Mouse (Mus musculus): ENCODE data around the gene Sgcd. TPM values are rescaled to one million over a fixed set of nuclear protein-coding genes. Genes with fewer than 3 reads are reported as not detected.

Gene Sgcd
- total and polyA plus RNA-seq, 3 experiments: 7.1 to 69.5 (median 60.9) TPM

DNA sequence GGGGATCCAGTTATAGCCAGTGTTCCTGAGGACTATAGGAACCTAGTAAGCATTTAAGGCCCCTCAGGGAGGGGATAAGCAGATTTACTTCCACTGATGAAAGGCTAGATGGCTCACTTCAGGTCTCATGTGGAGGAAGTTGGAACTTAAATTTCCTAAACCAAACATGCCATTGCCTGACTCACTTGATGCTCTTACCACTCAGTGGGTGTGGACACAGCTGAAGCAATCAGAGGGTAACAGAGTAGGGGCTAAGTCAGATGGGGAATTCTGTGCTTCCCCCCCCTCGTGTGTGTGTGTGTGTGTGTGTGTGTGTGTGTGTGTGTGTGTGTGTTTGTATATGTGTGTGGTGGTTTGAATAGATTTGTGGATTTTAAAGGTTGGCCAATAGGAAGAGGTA is 830.7 kb downstream of the Sgcd start:
- intact Hi-C loops (cut with DNase I): no loop called here
- TF ChIP-seq CTCF (IDR thresholded peaks at IDR 0.05) (no peak), POLR2A (IDR thresholded peaks at IDR 0.05; ENCODE audit: insufficient read depth, low read depth, low read length) (no peak), EP300 (IDR thresholded peaks at IDR 0.05; ENCODE audit: insufficient read depth, low read depth, low read length) (no peak)
- no peaks in the 10 kb centered on the region for H3K4me1 ChIP-seq (ENCODE audit: control insufficient read depth, insufficient read depth, low read length)
- H3K27me3 ChIP-seq (ENCODE audit: control insufficient read depth, insufficient read depth, low read length): no peaks in the 10 kb centered on the region
- no peak overlapping the region for H3K4me3 ChIP-seq
- 35% methylated on average over 1 of the region's 1 CpGs for WGBS
- H3K36me3 ChIP-seq (ENCODE audit: control insufficient read depth, insufficient read depth, low read length): no peaks in the 10 kb centered on the region
- no peak overlapping the region for H3K9ac ChIP-seq (ENCODE audit: low read depth, low read length)
- no peak for DNase-seq
- no peaks in the 10 kb centered on the region for H3K79me2 ChIP-seq (replicated peaks; ENCODE audit: control insufficient read depth, insufficient read depth, low read length)
- H3K27ac ChIP-seq: no peak overlapping the region

DNA sequence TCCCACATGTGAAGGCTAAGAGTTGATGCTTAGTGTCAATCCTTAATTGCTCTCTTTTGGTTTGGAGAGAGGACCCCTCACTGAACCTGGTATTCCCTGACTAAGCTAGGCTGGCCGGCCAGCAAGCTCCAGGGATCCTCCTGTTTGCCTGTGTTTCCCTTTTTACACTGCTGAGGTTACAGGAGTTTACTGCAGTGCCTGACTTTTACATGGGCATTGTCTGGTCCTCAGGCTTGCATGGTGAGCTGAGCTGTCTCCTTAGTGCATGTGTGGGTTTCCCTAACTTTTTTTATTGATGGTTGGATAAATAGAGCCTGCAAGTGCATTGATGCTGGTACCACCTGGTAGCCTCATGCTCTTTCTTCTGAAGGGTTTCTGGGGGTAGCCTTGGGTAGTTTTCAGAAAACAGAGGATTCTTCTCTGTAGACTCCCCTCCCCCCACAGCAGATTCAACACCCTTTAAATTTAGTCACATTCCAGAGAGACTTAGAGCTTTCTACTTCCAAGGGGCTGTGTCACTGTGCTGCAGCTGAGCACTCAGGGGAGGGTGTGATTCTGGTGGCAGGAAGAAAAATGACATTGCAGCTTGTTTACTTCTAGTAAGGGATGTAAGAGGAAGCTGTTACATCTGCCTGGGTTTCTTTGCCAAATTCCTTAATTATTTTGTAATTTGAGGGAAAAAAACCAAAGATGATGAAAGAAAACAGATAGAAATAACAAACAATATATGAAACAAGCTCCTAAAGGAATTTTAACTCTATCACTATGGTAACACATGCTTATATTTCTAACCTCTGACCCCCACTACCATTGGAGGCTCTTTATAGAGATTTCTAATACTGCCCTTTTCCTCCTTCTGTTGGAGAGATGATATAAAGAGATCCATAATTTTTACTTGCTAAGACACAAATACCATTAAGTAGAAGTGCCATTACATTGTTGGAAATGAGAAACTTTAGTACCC is 831.8 kb downstream of the Sgcd start:
- H3K79me2 ChIP-seq (replicated peaks; ENCODE audit: control insufficient read depth, insufficient read depth, low read length): no peaks in the 10 kb centered on the region
- H3K4me3 ChIP-seq: no peak overlapping the region
- H3K27ac ChIP-seq: no peak overlapping the region
- WGBS: 48% methylated on average over 1 of the region's 1 CpGs
- H3K36me3 ChIP-seq (ENCODE audit: control insufficient read depth, insufficient read depth, low read length): no peaks in the 10 kb centered on the region
- intact Hi-C loops (cut with DNase I): no loop called here
- no peak overlapping the region for H3K9ac ChIP-seq (ENCODE audit: low read depth, low read length)
- no peaks in the 10 kb centered on the region for H3K4me1 ChIP-seq (ENCODE audit: control insufficient read depth, insufficient read depth, low read length)
- no peaks in the 10 kb centered on the region for H3K27me3 ChIP-seq (ENCODE audit: control insufficient read depth, insufficient read depth, low read length)
- TF ChIP-seq POLR2A (IDR thresholded peaks at IDR 0.05; ENCODE audit: insufficient read depth, low read depth, low read length) (no peak), EP300 (IDR thresholded peaks at IDR 0.05; ENCODE audit: insufficient read depth, low read depth, low read length) (no peak), CTCF (IDR thresholded peaks at IDR 0.05) (no peak)
- DNase-seq: peak in 1 of 2 experiments; percentile 24

DNA sequence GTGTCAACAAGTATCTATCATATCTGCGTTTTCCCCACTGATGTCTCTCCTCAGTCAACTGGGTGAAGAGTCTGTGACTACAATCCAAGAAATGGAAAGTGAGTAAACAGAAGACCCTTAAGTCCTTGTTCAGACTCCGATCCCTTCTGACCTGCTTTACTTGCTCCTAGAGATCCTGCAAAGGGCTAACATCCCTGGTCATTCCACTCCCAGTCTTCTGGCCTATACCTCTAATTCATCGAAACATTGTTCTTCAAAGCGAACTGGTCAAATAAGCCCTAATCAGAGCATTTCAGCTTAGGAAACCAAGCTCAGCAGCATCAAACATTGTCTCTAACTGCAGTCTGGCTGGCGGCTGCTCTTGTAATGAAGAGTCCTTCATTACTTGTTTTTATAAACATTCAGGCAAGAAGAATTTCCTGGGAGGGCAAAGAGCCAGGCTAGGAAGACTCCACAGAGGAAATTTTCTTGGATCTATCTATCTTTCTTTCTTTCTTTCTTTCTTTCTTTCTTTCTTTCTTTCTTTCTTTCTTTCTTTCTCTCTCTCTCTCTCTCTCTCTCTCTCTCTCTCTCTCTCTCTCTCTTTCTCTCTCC is 833.8 kb downstream of the Sgcd start:
- TF ChIP-seq POLR2A (IDR thresholded peaks at IDR 0.05; ENCODE audit: insufficient read depth, low read depth, low read length) (no peak), EP300 (IDR thresholded peaks at IDR 0.05; ENCODE audit: insufficient read depth, low read depth, low read length) (no peak), CTCF (IDR thresholded peaks at IDR 0.05) (no peak)
- Histone ChIP-seq H3K9ac (ENCODE audit: low read depth, low read length) (no peak overlapping the region), H3K27me3 (ENCODE audit: control insufficient read depth, insufficient read depth, low read length) (no peaks in the 10 kb centered on the region), H3K36me3 (ENCODE audit: control insufficient read depth, insufficient read depth, low read length) (no peaks in the 10 kb centered on the region), H3K27ac (no peak overlapping the region), H3K4me3 (no peak overlapping the region), H3K4me1 (ENCODE audit: control insufficient read depth, insufficient read depth, low read length) (no peaks in the 10 kb centered on the region), H3K79me2 (replicated peaks; ENCODE audit: control insufficient read depth, insufficient read depth, low read length) (no peaks in the 10 kb centered on the region)
- 73% methylated on average over 5 of the region's 5 CpGs for WGBS
- intact Hi-C loops (cut with DNase I): no loop called here
- no peak for DNase-seq

DNA sequence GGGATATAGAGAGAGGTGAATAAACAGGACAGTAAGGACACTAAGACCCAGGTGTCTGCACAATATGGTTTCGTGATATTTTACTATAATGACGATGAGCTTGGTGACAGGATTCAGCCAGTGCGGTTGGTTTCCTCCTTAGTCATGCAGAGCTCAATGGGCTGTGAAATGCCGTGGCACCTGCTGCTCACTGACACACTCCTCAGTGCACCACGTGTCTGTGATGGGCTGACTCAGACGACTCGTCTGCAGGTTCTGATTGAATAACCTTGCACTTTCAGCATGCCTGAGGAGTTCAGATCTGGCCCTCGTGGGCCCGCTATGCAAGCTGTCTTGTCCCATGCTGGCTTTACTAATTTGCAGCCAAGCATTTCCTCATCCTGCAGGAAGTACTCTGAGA is 839.2 kb downstream of the Sgcd start:
- Histone ChIP-seq H3K9ac (ENCODE audit: low read depth, low read length) (no peak overlapping the region), H3K4me3 (no peak overlapping the region), H3K36me3 (ENCODE audit: control insufficient read depth, insufficient read depth, low read length) (no peaks in the 10 kb centered on the region), H3K79me2 (replicated peaks; ENCODE audit: control insufficient read depth, insufficient read depth, low read length) (no peaks in the 10 kb centered on the region), H3K4me1 (ENCODE audit: control insufficient read depth, insufficient read depth, low read length) (no peaks in the 10 kb centered on the region), H3K27ac (no peak overlapping the region), H3K27me3 (ENCODE audit: control insufficient read depth, insufficient read depth, low read length) (no peaks in the 10 kb centered on the region)
- intact Hi-C loops (cut with DNase I): no loop called here
- DNase-seq: no peak
- no peak for TF ChIP-seq EP300 (IDR thresholded peaks at IDR 0.05; ENCODE audit: insufficient read depth, low read depth, low read length)
- no peak for TF ChIP-seq CTCF (IDR thresholded peaks at IDR 0.05)
- TF ChIP-seq POLR2A (IDR thresholded peaks at IDR 0.05; ENCODE audit: insufficient read depth, low read depth, low read length): no peak
- WGBS: 74% methylated on average over 9 of the region's 9 CpGs

DNA sequence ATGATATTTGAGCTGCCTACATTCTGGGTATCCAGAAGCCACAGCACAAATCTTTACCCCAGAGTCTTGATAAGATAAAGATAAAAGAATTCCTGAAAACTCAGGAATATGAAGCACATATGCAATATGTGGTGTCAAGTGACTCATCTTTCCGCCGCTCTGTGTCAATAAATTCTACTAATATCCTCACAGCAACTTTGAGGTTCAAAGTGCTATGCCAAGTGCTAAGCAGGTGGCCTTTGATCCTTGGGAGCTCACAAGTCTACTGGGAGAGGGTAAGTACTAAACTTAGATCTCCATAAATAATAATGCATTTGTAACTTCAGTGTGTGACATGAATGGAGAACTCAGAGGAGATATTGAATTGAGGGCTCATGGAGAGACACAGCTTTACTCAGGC is 848.9 kb downstream of the Sgcd start:
- H3K4me1 ChIP-seq (ENCODE audit: control insufficient read depth, insufficient read depth, low read length): no peaks in the 10 kb centered on the region
- H3K9ac ChIP-seq (ENCODE audit: low read depth, low read length): no peak overlapping the region
- H3K27ac ChIP-seq: no peak overlapping the region
- no peaks in the 10 kb centered on the region for H3K27me3 ChIP-seq (ENCODE audit: control insufficient read depth, insufficient read depth, low read length)
- TF ChIP-seq EP300 (IDR thresholded peaks at IDR 0.05; ENCODE audit: insufficient read depth, low read depth, low read length) (no peak), POLR2A (IDR thresholded peaks at IDR 0.05; ENCODE audit: insufficient read depth, low read depth, low read length) (no peak), CTCF (IDR thresholded peaks at IDR 0.05) (no peak)
- WGBS: 95% methylated on average over 2 of the region's 2 CpGs
- no peak for DNase-seq
- H3K4me3 ChIP-seq: no peak overlapping the region
- H3K36me3 ChIP-seq (ENCODE audit: control insufficient read depth, insufficient read depth, low read length): no peaks in the 10 kb centered on the region
- intact Hi-C loops (cut with DNase I): no loop called here
- no peaks in the 10 kb centered on the region for H3K79me2 ChIP-seq (replicated peaks; ENCODE audit: control insufficient read depth, insufficient read depth, low read length)

DNA sequence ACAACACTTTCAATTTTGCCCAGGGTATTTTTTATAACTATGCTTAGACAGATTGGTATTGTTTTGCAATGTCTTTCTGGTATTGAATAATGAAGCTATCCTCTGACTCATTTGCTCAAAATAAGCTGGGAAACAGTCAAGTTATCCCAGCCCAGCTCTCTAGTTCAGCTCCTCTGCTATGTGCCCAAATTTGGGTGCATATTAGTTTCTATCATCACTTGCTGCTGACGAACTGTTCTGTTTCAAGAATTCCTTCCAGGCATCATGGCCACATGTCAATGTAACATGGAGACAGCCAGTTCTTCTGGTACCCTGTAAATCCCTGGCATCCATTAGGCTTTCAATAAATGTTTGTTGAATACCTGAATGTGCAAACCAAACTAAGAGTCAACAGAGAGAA is 849.5 kb downstream of the Sgcd start:
- no peak overlapping the region for H3K9ac ChIP-seq (ENCODE audit: low read depth, low read length)
- H3K4me3 ChIP-seq: no peak overlapping the region
- H3K36me3 ChIP-seq (ENCODE audit: control insufficient read depth, insufficient read depth, low read length): no peaks in the 10 kb centered on the region
- H3K27me3 ChIP-seq (ENCODE audit: control insufficient read depth, insufficient read depth, low read length): no peaks in the 10 kb centered on the region
- TF ChIP-seq POLR2A (IDR thresholded peaks at IDR 0.05; ENCODE audit: insufficient read depth, low read depth, low read length) (no peak), CTCF (IDR thresholded peaks at IDR 0.05) (no peak), EP300 (IDR thresholded peaks at IDR 0.05; ENCODE audit: insufficient read depth, low read depth, low read length) (no peak)
- H3K79me2 ChIP-seq (replicated peaks; ENCODE audit: control insufficient read depth, insufficient read depth, low read length): no peaks in the 10 kb centered on the region
- H3K4me1 ChIP-seq (ENCODE audit: control insufficient read depth, insufficient read depth, low read length): no peaks in the 10 kb centered on the region
- intact Hi-C loops (cut with DNase I): no loop called here
- 60% methylated on average over 1 of the region's 1 CpGs for WGBS
- no peak overlapping the region for H3K27ac ChIP-seq
- DNase-seq: no peak
